Mouse (Mus musculus): Measurements from ENCODE around the gene Brox. TPM values are rescaled to one million over a fixed set of nuclear protein-coding genes. Genes with fewer than 3 reads are reported as not detected.
A peak's percentile ranks its signal among the peaks of the same experiment; 100 is the strongest.
"Not testable (repeated sequence)": the region's sequence is repeated elsewhere in the genome, so short reads cannot be mapped to it uniquely, and the experiment has no call there.

Brox gene
- 22.5 and 23.9 TPM in 2 replicates for polyA plus RNA-seq (2012; rRNA removed)

- DNase-seq (ENCODE audit: low read depth): peak; percentile 34
These were observed at the start of gene Brox for GRCm38 (mm10) chr1:183296877-183297383. Gene Brox (minus strand): TSS chr1:183297269.

- DNase-seq (ENCODE audit: low read depth): no peak
These were observed 48.7 kb upstream of the Brox start for GRCm38 (mm10) chr1:183345817-183346195.

GRCm38 (mm10) chr1:183344886-183345816, 48.1 kb upstream of the Brox start:
- DNase-seq (ENCODE audit: low read depth): peak; percentile 45

GRCm38 (mm10) chr1:183342902-183343301, 45.8 kb upstream of the Brox start:
- not testable (repeated sequence) for DNase-seq (ENCODE audit: low read depth)

GRCm38 (mm10) chr1:183327171-183327570, 30.1 kb upstream of the Brox start:
- DNase-seq (ENCODE audit: low read depth): no peak

GRCm38 (mm10) chr1:183324433-183324832, 27.4 kb upstream of the Brox start:
- DNase-seq (ENCODE audit: low read depth): no peak

GRCm38 (mm10) chr1:183323923-183324322, 26.9 kb upstream of the Brox start:
- no peak for DNase-seq (ENCODE audit: low read depth)

GRCm38 (mm10) chr1:183322496-183322895, 25.4 kb upstream of the Brox start:
- not testable (repeated sequence) for DNase-seq (ENCODE audit: low read depth)

- DNase-seq (ENCODE audit: low read depth): no peak
These were observed 23.6 kb upstream of the Brox start for GRCm38 (mm10) chr1:183320708-183321107.

- no peak for DNase-seq (ENCODE audit: low read depth)
These were observed 18.7 kb upstream of the Brox start for GRCm38 (mm10) chr1:183315783-183316182.

- no peak for DNase-seq (ENCODE audit: low read depth)
These were observed 15.0 kb upstream of the Brox start for GRCm38 (mm10) chr1:183312076-183312475.

GRCm38 (mm10) chr1:183309601-183310000, 12.5 kb upstream of the Brox start:
- DNase-seq (ENCODE audit: low read depth): not testable (repeated sequence)

- no peak for DNase-seq (ENCODE audit: low read depth)
These were observed 11.4 kb upstream of the Brox start for GRCm38 (mm10) chr1:183308476-183308875.

GRCm38 (mm10) chr1:183307555-183307954, 10.5 kb upstream of the Brox start:
- DNase-seq (ENCODE audit: low read depth): no peak

GRCm38 (mm10) chr1:183299161-183299560, 2.1 kb upstream of the Brox start:
- DNase-seq (ENCODE audit: low read depth): peak; percentile 96

GRCm38 (mm10) chr1:183297886-183298489, 919 bp upstream of the Brox start:
- DNase-seq (ENCODE audit: low read depth): no peak

GRCm38 (mm10) chr1:183297473-183297885, 410 bp upstream of the Brox start:
- no peak for DNase-seq (ENCODE audit: low read depth)

GRCm38 (mm10) chr1:183296465-183296864, 604 bp downstream of the Brox start, which contains the start of gene Aida:
Gene Aida (plus strand): TSS chr1:183296590.
- DNase-seq (ENCODE audit: low read depth): no peak

- DNase-seq (ENCODE audit: low read depth): no peak
These were observed 7.5 kb downstream of the Brox start for GRCm38 (mm10) chr1:183289576-183289975.

- DNase-seq (ENCODE audit: low read depth): no peak
These were observed 8.7 kb downstream of the Brox start for GRCm38 (mm10) chr1:183288351-183288750.

GRCm38 (mm10) chr1:183275763-183276162, 21.3 kb downstream of the Brox start:
- no peak for DNase-seq (ENCODE audit: low read depth)

- no peak for DNase-seq (ENCODE audit: low read depth)
These were observed 22.7 kb downstream of the Brox start for GRCm38 (mm10) chr1:183274385-183274784.
